Mouse (Mus musculus): Measurements from ENCODE around the gene Cyp2d11. TPM values are rescaled to one million over a fixed set of nuclear protein-coding genes. Genes with fewer than 3 reads are reported as not detected.
"Not testable (repeated sequence)": the region's sequence is repeated elsewhere in the genome, so short reads cannot be mapped to it uniquely, and the experiment has no call there.

Gene Cyp2d11
- not detected in 2 replicates for polyA plus RNA-seq (2014; fragmentation: Nextera tagmentation; extraction: Ambion mirVana)

- H3K9me3 ChIP-seq (ENCODE audit: control insufficient read depth, low read length); DNase-seq (ENCODE audit: low spot score); H3K27me3 ChIP-seq (ENCODE audit: control insufficient read depth, insufficient read depth, low read length); ATAC-seq (ENCODE audit: low FRiP score); H3K4me3 ChIP-seq (ENCODE audit: low read depth, low read length); H3K4me1 ChIP-seq (replicated peaks; ENCODE audit: control insufficient read depth, insufficient read depth, low read length); H3K27ac ChIP-seq (ENCODE audit: low read depth, low read length); H3K9ac ChIP-seq (ENCODE audit: low read depth, low read length); H3K4me2 ChIP-seq (replicated peaks; ENCODE audit: low read depth, low read length); H3K36me3 ChIP-seq (ENCODE audit: control insufficient read depth, insufficient read depth, low read length): not testable (repeated sequence)
- 89% methylated on average over 2 of the region's 2 CpGs for WGBS
These were observed at the start of gene Cyp2d11 for GRCm38 (mm10) chr15:82393922-82394321. TSS of gene Cyp2d11 (minus strand) at chr15:82394022.

GRCm38 (mm10) chr15:82437975-82438617, 44.3 kb upstream of the Cyp2d11 start:
- H3K27me3 ChIP-seq (ENCODE audit: control insufficient read depth, insufficient read depth, low read length) = no peaks in the 10 kb centered on the region
- H3K9ac ChIP-seq (ENCODE audit: low read depth, low read length) = no peak overlapping the region
- no peak overlapping the region for H3K4me2 ChIP-seq (replicated peaks; ENCODE audit: low read depth, low read length)
- ATAC-seq (ENCODE audit: low FRiP score) = no peak
- H3K27ac ChIP-seq (ENCODE audit: low read depth, low read length) = no peak overlapping the region
- 72% methylated on average over 5 of the region's 5 CpGs for WGBS
- H3K36me3 ChIP-seq (ENCODE audit: control insufficient read depth, insufficient read depth, low read length) = no peaks in the 10 kb centered on the region
- 0 out of 2 replicates have a peak, but pooled peaks cover 4% of the 10 kb centered on the region for H3K9me3 ChIP-seq (ENCODE audit: control insufficient read depth, low read length)
- H3K4me3 ChIP-seq (ENCODE audit: low read depth, low read length) = no peak overlapping the region
- no peak for DNase-seq (ENCODE audit: low spot score)
- no peaks in the 10 kb centered on the region for H3K4me1 ChIP-seq (replicated peaks; ENCODE audit: control insufficient read depth, insufficient read depth, low read length)

GRCm38 (mm10) chr15:82435606-82436005, 41.8 kb upstream of the Cyp2d11 start:
- H3K4me1 ChIP-seq (replicated peaks; ENCODE audit: control insufficient read depth, insufficient read depth, low read length) = no peaks in the 10 kb centered on the region
- no peak overlapping the region for H3K4me2 ChIP-seq (replicated peaks; ENCODE audit: low read depth, low read length)
- WGBS = 74% methylated on average over 2 of the region's 2 CpGs
- no peak for ATAC-seq (ENCODE audit: low FRiP score)
- no peaks in the 10 kb centered on the region for H3K27me3 ChIP-seq (ENCODE audit: control insufficient read depth, insufficient read depth, low read length)
- no peak for DNase-seq (ENCODE audit: low spot score)
- H3K9me3 ChIP-seq (ENCODE audit: control insufficient read depth, low read length) = 0 out of 2 replicates have a peak, but pooled peaks cover 5% of the 10 kb centered on the region
- no peak overlapping the region for H3K9ac ChIP-seq (ENCODE audit: low read depth, low read length)
- no peak overlapping the region for H3K27ac ChIP-seq (ENCODE audit: low read depth, low read length)
- H3K36me3 ChIP-seq (ENCODE audit: control insufficient read depth, insufficient read depth, low read length) = no peaks in the 10 kb centered on the region
- H3K4me3 ChIP-seq (ENCODE audit: low read depth, low read length) = no peak overlapping the region

- no peaks in the 10 kb centered on the region for H3K36me3 ChIP-seq (ENCODE audit: control insufficient read depth, insufficient read depth, low read length)
- no peak overlapping the region for H3K4me2 ChIP-seq (replicated peaks; ENCODE audit: low read depth, low read length)
- H3K9me3 ChIP-seq (ENCODE audit: control insufficient read depth, low read length) = 0 out of 2 replicates have a peak, but pooled peaks cover 5% of the 10 kb centered on the region
- no peak overlapping the region for H3K27ac ChIP-seq (ENCODE audit: low read depth, low read length)
- H3K4me1 ChIP-seq (replicated peaks; ENCODE audit: control insufficient read depth, insufficient read depth, low read length) = no peaks in the 10 kb centered on the region
- H3K27me3 ChIP-seq (ENCODE audit: control insufficient read depth, insufficient read depth, low read length) = no peaks in the 10 kb centered on the region
- no peak overlapping the region for H3K9ac ChIP-seq (ENCODE audit: low read depth, low read length)
- ATAC-seq (ENCODE audit: low FRiP score) = no peak
- H3K4me3 ChIP-seq (ENCODE audit: low read depth, low read length) = no peak overlapping the region
- WGBS = 87% methylated on average over 3 of the region's 3 CpGs
- no peak for DNase-seq (ENCODE audit: low spot score)
These were observed 41.2 kb upstream of the Cyp2d11 start for GRCm38 (mm10) chr15:82435011-82435410.

- WGBS = 90% methylated on average over 3 of the region's 3 CpGs
- 0 out of 2 replicates have a peak, but pooled peaks cover 5% of the 10 kb centered on the region for H3K9me3 ChIP-seq (ENCODE audit: control insufficient read depth, low read length)
- ATAC-seq (ENCODE audit: low FRiP score) = no peak
- no peak overlapping the region for H3K27ac ChIP-seq (ENCODE audit: low read depth, low read length)
- H3K9ac ChIP-seq (ENCODE audit: low read depth, low read length) = no peak overlapping the region
- DNase-seq (ENCODE audit: low spot score) = no peak
- H3K27me3 ChIP-seq (ENCODE audit: control insufficient read depth, insufficient read depth, low read length) = no peaks in the 10 kb centered on the region
- H3K4me1 ChIP-seq (replicated peaks; ENCODE audit: control insufficient read depth, insufficient read depth, low read length) = no peaks in the 10 kb centered on the region
- H3K36me3 ChIP-seq (ENCODE audit: control insufficient read depth, insufficient read depth, low read length) = no peaks in the 10 kb centered on the region
- H3K4me3 ChIP-seq (ENCODE audit: low read depth, low read length) = no peak overlapping the region
- no peak overlapping the region for H3K4me2 ChIP-seq (replicated peaks; ENCODE audit: low read depth, low read length)
These were observed 40.7 kb upstream of the Cyp2d11 start for GRCm38 (mm10) chr15:82434541-82434940.

GRCm38 (mm10) chr15:82433621-82434020, 39.8 kb upstream of the Cyp2d11 start:
- H3K36me3 ChIP-seq (ENCODE audit: control insufficient read depth, insufficient read depth, low read length) = no peaks in the 10 kb centered on the region
- no peak overlapping the region for H3K27ac ChIP-seq (ENCODE audit: low read depth, low read length)
- WGBS = 95% methylated on average over 3 of the region's 3 CpGs
- no peak overlapping the region for H3K4me2 ChIP-seq (replicated peaks; ENCODE audit: low read depth, low read length)
- no peak for ATAC-seq (ENCODE audit: low FRiP score)
- no peaks in the 10 kb centered on the region for H3K4me1 ChIP-seq (replicated peaks; ENCODE audit: control insufficient read depth, insufficient read depth, low read length)
- 0 out of 2 replicates have a peak, but pooled peaks cover 5% of the 10 kb centered on the region for H3K9me3 ChIP-seq (ENCODE audit: control insufficient read depth, low read length)
- no peaks in the 10 kb centered on the region for H3K27me3 ChIP-seq (ENCODE audit: control insufficient read depth, insufficient read depth, low read length)
- no peak overlapping the region for H3K9ac ChIP-seq (ENCODE audit: low read depth, low read length)
- no peak for DNase-seq (ENCODE audit: low spot score)
- no peak overlapping the region for H3K4me3 ChIP-seq (ENCODE audit: low read depth, low read length)

GRCm38 (mm10) chr15:82433137-82433536, 39.3 kb upstream of the Cyp2d11 start, which contains the start of gene Cyp2d9:
TSS of gene Cyp2d9 (plus strand) at chr15:82433437.
- Histone ChIP-seq H3K9ac (ENCODE audit: low read depth, low read length) (no peak within 1 kb of the TSS), H3K4me1 (replicated peaks; ENCODE audit: control insufficient read depth, insufficient read depth, low read length) (no peaks in the 10 kb centered on the region), H3K27me3 (ENCODE audit: control insufficient read depth, insufficient read depth, low read length) (no peaks in the 10 kb centered on the region), H3K9me3 (ENCODE audit: control insufficient read depth, low read length) (0 out of 2 replicates have a peak, but pooled peaks cover 5% of the 10 kb centered on the region), H3K4me2 (replicated peaks; ENCODE audit: low read depth, low read length) (no peak within 1 kb of the TSS), H3K27ac (ENCODE audit: low read depth, low read length) (no peak within 1 kb of the TSS), H3K36me3 (ENCODE audit: control insufficient read depth, insufficient read depth, low read length) (no peaks in the 10 kb centered on the region), H3K4me3 (ENCODE audit: low read depth, low read length) (no peak within 1 kb of the TSS)
- ATAC-seq (ENCODE audit: low FRiP score) = no peak
- DNase-seq (ENCODE audit: low spot score) = no peak

- no peak for ATAC-seq (ENCODE audit: low FRiP score)
- no peak overlapping the region for H3K27ac ChIP-seq (ENCODE audit: low read depth, low read length)
- no peak overlapping the region for H3K4me3 ChIP-seq (ENCODE audit: low read depth, low read length)
- no peaks in the 10 kb centered on the region for H3K27me3 ChIP-seq (ENCODE audit: control insufficient read depth, insufficient read depth, low read length)
- H3K36me3 ChIP-seq (ENCODE audit: control insufficient read depth, insufficient read depth, low read length) = no peaks in the 10 kb centered on the region
- no peak overlapping the region for H3K9ac ChIP-seq (ENCODE audit: low read depth, low read length)
- no peak overlapping the region for H3K4me2 ChIP-seq (replicated peaks; ENCODE audit: low read depth, low read length)
- no peak for DNase-seq (ENCODE audit: low spot score)
- H3K9me3 ChIP-seq (ENCODE audit: control insufficient read depth, low read length) = no peaks in the 10 kb centered on the region
- no peaks in the 10 kb centered on the region for H3K4me1 ChIP-seq (replicated peaks; ENCODE audit: control insufficient read depth, insufficient read depth, low read length)
- WGBS = 86% methylated on average over 3 of the region's 3 CpGs
These were observed 29.6 kb upstream of the Cyp2d11 start for GRCm38 (mm10) chr15:82423471-82423870.

- no peaks in the 10 kb centered on the region for H3K27me3 ChIP-seq (ENCODE audit: control insufficient read depth, insufficient read depth, low read length)
- no peaks in the 10 kb centered on the region for H3K36me3 ChIP-seq (ENCODE audit: control insufficient read depth, insufficient read depth, low read length)
- H3K4me3 ChIP-seq (ENCODE audit: low read depth, low read length) = no peak overlapping the region
- 82% methylated on average over 4 of the region's 4 CpGs for WGBS
- H3K4me1 ChIP-seq (replicated peaks; ENCODE audit: control insufficient read depth, insufficient read depth, low read length) = no peaks in the 10 kb centered on the region
- no peak for ATAC-seq (ENCODE audit: low FRiP score)
- no peak overlapping the region for H3K9ac ChIP-seq (ENCODE audit: low read depth, low read length)
- H3K4me2 ChIP-seq (replicated peaks; ENCODE audit: low read depth, low read length) = no peak overlapping the region
- no peak overlapping the region for H3K27ac ChIP-seq (ENCODE audit: low read depth, low read length)
- H3K9me3 ChIP-seq (ENCODE audit: control insufficient read depth, low read length) = no peaks in the 10 kb centered on the region
- no peak for DNase-seq (ENCODE audit: low spot score)
These were observed 29.1 kb upstream of the Cyp2d11 start for GRCm38 (mm10) chr15:82422935-82423334.
